Mouse (Mus musculus) forebrain, embryonic 16.5 days (tissue): ENCODE results near the gene Spata17. TPM values are rescaled to one million over a fixed set of nuclear protein-coding genes. Genes with fewer than 3 reads are reported as not detected.

Experiments used
- ATAC-seq: fragments of 200-750 bp; cut with Nextera tagmentation; 2 replicates; pipeline ENCODE4 v1.8.0; 2017; ENCODE audit warnings: mild to moderate bottlenecking, moderate library complexity
- H3K27ac ChIP-seq: fragments of 300-500 bp; sonication (generic); 2 replicates; pipeline ENCODE4 v1.5.1; 2014; ENCODE audit warnings: low read length, control low read depth
- H3K27me3 ChIP-seq: fragments of 300-500 bp; sonication (generic); replicated peaks from 2 replicates; pipeline ENCODE4 v1.6.1; 2014; ENCODE audit warnings: low read length; ENCODE audit not compliant: control insufficient read depth, insufficient read depth
- H3K36me3 ChIP-seq: fragments of 300-500 bp; sonication (generic); 2 replicates; pipeline ENCODE4 v1.6.1; 2014; ENCODE audit not compliant: control insufficient read depth, insufficient read depth
- H3K4me1 ChIP-seq: fragments of 300-500 bp; sonication (generic); replicated peaks from 2 replicates; pipeline ENCODE4 v1.6.1; 2014; ENCODE audit warnings: low read length; ENCODE audit not compliant: control insufficient read depth, insufficient read depth
- H3K4me2 ChIP-seq: fragments of 300-500 bp; sonication (generic); 2 replicates; pipeline ENCODE4 v1.6.1; 2014; ENCODE audit warnings: mild to moderate bottlenecking, low read length, control low read depth
- H3K4me3 ChIP-seq: fragments of 300-500 bp; sonication (generic); replicated peaks from 2 replicates; pipeline ENCODE4 v1.5.1; 2014; ENCODE audit warnings: mild to moderate bottlenecking, low read length, control low read depth
- H3K9ac ChIP-seq: fragments of 300-500 bp; sonication (generic); replicated peaks from 2 replicates; pipeline ENCODE4 v1.6.1; 2014; ENCODE audit warnings: low read depth, low read length, control low read depth
- H3K9me3 ChIP-seq: fragments of 300-500 bp; sonication (generic); 2 replicates; pipeline ENCODE4 v1.6.1; 2016; ENCODE audit warnings: low read length; ENCODE audit not compliant: control insufficient read depth
- WGBS: fragments of 180-500 bp; shearing (Covaris S2); extraction: QIAGEN DNeasy Blood & Tissue Kit; methylation state at CpG from one replicate; pipeline ENCODE4 v1.1.7; 2014; 5-methylcytosine and 5-hydroxymethylcytosine counted together
- polyA plus RNA-seq: library from polyadenylated mRNA; unstranded; fragments of >200 nt; fragmentation: Nextera tagmentation; extraction: Ambion mirVana; gene quantifications from 2 replicates; pipeline ENCODE4 v1.2.1, GENCODE M21; 2015

The Spata17 gene
- polyA plus RNA-seq, 1 experiment from 2014 or later = 1.1 TPM

- H3K27me3 ChIP-seq = no peaks in the 10 kb centered on the region
- no peak overlapping the region for H3K4me3 ChIP-seq
- ATAC-seq = no peak
- H3K4me2 ChIP-seq = no peak overlapping the region
- no peak overlapping the region for H3K9ac ChIP-seq
- no peaks in the 10 kb centered on the region for H3K9me3 ChIP-seq
- no peaks in the 10 kb centered on the region for H3K36me3 ChIP-seq
- 88% methylated on average over 14 of the region's 14 CpGs for WGBS
- no peak overlapping the region for H3K27ac ChIP-seq
- H3K4me1 ChIP-seq = peaks cover 3% of the 10 kb centered on the region; the same call in 1 of the 2 replicates
Observed at GRCm38 (mm10) chr1:187006227-187006925, 208.9 kb downstream of the Spata17 start.

GRCm38 (mm10) chr1:187004306-187004705, 211.0 kb downstream of the Spata17 start:
- no peaks in the 10 kb centered on the region for H3K9me3 ChIP-seq
- H3K4me1 ChIP-seq = peaks cover 3% of the 10 kb centered on the region; the same call in 1 of the 2 replicates
- no peaks in the 10 kb centered on the region for H3K36me3 ChIP-seq
- no peaks in the 10 kb centered on the region for H3K27me3 ChIP-seq
- no peak for ATAC-seq
- no peak overlapping the region for H3K9ac ChIP-seq
- H3K4me2 ChIP-seq = no peak overlapping the region
- no peak overlapping the region for H3K27ac ChIP-seq
- WGBS = 98% methylated on average over 1 of the region's 1 CpGs
- H3K4me3 ChIP-seq = no peak overlapping the region

GRCm38 (mm10) chr1:187003441-187003861, 211.8 kb downstream of the Spata17 start:
- Histone ChIP-seq H3K4me3 (no peak overlapping the region), H3K4me1 (peaks cover 3% of the 10 kb centered on the region; the same call in 1 of the 2 replicates), H3K27me3 (no peaks in the 10 kb centered on the region), H3K9ac (no peak overlapping the region), H3K9me3 (no peaks in the 10 kb centered on the region), H3K4me2 (no peak overlapping the region), H3K27ac (no peak overlapping the region), H3K36me3 (no peaks in the 10 kb centered on the region)
- peak; percentile 83 for ATAC-seq
- 35% methylated on average over 7 of the region's 7 CpGs for WGBS

GRCm38 (mm10) chr1:186997596-186998304, 217.5 kb downstream of the Spata17 start:
- 0 out of 2 replicates have a peak overlapping the region, but pooled peaks have one; percentile 13 for H3K4me2 ChIP-seq
- no peaks in the 10 kb centered on the region for H3K27me3 ChIP-seq
- no peak overlapping the region for H3K4me3 ChIP-seq
- H3K27ac ChIP-seq = no peak overlapping the region
- no peaks in the 10 kb centered on the region for H3K9me3 ChIP-seq
- 52% methylated on average over 21 of the region's 21 CpGs for WGBS
- no peak for ATAC-seq
- H3K4me1 ChIP-seq = no peaks in the 10 kb centered on the region; the same call in 1 of the 2 replicates
- no peaks in the 10 kb centered on the region for H3K36me3 ChIP-seq
- no peak overlapping the region for H3K9ac ChIP-seq

Other genes with a start within 250 kb of the Spata17 start
- gene D1Pas1, start 248.0 kb downstream of the Spata17 start, polyA plus RNA-seq = not detected in 2 replicates
- 14.4 and 17.0 TPM in 2 replicates for gene Gpatch2, start within 50 bp of the Spata17 start, polyA plus RNA-seq